Mouse (Mus musculus) liver, adult (tissue): Measurements from ENCODE around the gene Omg.

ENCODE experiments used
- GATA4 ChIP-seq: IDR thresholded peaks from 2 replicates; pipeline ENCODE4 v1.6.1; 2014; ENCODE audit warnings: mild to moderate bottlenecking, low read length; ENCODE audit not compliant: insufficient replicate concordance

Gene Omg

DNA sequence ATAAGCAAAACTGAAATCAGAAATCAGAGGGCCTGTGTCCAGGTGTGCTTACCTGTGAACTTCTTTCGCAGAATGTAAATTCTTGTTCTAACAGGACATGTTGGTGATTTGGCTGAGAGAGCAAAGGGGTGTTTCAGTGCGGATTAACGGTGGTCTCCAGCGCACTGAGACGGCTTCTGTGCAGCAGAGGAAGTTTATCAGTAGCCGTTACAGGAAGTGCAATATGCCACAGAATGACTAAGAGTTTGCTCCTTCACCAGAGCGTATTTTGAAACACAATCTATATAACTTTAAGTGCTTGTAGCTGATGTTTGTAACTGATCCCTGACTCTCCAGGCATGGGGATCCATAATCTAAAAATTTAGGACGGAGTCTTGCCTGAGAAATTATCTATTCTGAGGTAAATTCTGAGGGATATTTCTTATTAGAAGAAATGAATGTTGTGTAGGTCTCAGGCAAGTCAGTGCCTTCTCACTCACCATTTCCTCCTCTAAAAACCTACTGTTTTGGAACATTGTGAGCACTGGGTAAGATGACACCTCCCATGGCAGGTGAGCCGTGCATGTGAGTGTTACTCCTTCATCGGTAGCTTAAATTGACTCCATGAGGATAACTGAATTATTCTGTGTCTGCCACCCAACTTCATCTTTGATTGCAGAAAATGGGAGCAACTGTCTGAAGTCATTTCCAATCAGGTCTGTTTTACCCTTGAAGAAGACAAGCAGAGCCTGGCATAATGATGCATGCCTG lies 19.9 kb upstream of the Omg start, which contains the start of gene Evi2b:
Gene Evi2b (minus strand): TSS at position 203 of the 750 bp plus-strand sequence.
- TF ChIP-seq GATA4, result no peak

DNA sequence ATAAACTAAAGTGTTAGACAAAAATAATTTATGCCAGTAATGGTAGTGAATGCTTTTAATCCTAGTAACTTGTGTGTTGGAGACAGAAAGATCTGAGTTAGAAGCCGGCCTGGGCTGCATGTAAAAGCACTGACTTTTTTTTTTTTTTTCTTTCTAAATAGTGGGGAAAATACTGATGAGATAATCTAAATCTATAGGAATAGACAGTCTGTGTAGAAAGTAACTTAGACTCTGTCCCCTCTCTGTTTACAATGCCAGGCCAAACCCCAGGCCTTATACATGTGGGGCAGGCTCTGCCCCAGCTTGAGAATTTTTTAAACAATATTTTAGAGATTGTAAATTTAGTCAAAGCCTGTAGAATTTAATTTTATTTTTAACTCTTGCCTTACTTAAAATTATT lies 19.1 kb upstream of the Omg start:
- TF ChIP-seq GATA4, result no peak

DNA sequence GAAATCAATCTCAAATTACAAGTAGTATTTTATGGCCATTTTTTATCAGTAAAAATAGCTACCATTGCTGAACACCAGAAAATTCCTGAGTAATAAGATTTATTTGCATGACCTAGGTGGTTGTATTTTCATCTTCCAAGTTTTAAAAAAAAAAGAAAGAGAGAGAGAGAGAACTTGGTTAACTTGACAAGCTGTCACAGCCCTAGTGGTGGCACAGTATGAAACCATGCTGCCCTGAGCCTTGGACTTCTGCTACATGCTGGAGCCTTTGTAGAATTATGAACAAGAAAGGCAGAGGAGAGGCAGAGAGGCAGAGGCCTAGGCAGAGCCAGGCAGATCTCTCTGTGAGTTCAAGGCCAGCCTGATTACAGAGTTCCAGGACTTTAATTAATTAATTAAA lies 18.0 kb upstream of the Omg start:
- TF ChIP-seq GATA4, result no peak

DNA sequence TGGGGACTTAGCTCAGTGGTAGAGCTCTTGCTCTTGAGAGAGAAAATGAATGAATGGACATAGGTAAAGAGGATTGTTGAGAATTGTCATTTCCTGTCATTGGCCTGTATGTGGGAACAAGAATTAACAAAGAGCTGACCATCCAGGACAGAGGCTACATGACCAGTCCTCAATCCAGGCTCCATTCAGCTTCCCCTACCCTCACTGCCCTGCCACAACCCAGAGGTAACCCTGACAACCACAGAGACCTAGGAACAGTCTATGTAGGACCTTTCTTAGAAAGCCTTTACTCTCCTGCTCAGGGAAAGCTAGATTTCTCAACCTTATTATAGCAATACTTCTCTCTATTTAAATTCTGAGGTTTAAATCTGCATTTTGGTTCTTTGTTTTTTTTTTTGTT lies 16.9 kb upstream of the Omg start:
- TF ChIP-seq GATA4, result no peak

DNA sequence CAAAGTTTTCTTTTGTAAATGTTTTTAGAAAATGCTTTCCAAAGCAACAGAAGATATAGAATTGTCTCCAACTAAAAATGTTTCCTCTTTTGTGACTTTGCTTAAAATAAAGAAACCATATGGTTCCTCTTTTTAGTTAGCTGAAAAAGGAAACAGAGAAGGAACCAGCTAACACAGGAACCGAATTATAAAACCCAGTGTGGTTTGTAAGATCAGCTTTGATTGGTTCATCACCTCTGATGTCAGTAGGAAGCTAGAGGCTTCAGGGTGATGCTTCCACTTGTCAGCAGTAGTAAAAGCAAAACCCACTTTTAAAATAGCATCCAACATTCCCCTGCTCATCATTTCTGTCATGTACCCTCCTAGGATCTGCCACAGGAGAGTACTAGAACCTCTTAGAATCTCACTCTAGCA lies 16.0 kb upstream of the Omg start:
- no peak for TF ChIP-seq GATA4

DNA sequence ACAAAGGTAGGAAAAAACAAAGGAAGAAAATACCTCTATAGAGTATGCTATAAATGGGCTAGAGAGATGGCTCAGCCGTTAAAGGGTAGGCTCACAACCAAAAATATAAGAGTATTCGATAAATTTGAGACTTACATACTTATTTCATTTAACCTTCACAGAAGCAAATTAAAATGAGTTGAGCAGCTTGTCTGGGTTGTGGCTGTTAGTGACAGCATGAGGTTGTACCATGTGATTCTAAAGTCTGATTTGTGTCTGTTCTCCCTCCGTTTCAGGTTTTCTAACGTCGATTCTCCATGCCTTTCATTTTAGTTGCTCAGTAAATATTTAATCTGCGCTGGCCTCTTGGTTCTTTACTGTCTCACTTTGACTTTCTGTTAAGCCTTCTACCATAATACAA lies 15.4 kb upstream of the Omg start:
- TF ChIP-seq GATA4, result no peak

DNA sequence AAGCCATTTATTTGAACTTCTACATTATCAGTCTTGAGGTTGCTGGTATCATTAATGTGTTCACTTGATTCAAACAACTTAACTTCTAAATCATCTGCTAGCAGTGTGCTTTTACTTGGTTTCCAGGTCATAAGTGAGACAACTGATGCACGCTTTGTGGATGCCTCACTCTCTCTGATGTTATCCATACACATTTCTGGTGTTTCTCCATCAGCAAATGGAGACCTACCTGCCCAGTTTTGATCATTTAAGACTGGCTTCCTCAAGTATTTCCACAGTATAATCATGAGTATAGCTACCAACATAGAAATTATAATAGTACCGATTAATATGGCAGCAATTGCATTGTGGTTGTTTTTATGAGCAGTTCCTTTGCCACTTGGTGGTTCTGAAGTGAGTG lies 11.9 kb upstream of the Omg start:
- TF ChIP-seq GATA4, result no peak

DNA sequence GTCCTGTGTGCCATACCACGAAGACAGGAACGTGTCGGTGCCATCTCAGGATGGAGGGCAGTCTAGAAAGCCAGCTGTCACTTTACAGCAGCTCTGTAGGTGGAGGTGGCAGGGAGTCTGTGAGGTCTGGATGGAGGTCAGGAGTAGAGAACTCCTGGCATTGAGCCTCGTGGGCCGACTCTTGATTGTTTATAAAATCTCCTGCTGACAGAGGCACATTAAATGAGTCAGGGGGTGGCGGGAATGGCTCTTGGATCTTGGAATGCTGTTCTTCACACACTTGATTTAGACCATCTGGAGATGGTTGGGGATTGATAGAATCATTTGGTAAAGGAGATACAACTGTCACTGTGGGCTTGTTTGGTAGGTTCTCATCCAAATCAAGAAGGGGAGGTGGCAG lies 11.4 kb upstream of the Omg start:
- TF ChIP-seq GATA4, result no peak

DNA sequence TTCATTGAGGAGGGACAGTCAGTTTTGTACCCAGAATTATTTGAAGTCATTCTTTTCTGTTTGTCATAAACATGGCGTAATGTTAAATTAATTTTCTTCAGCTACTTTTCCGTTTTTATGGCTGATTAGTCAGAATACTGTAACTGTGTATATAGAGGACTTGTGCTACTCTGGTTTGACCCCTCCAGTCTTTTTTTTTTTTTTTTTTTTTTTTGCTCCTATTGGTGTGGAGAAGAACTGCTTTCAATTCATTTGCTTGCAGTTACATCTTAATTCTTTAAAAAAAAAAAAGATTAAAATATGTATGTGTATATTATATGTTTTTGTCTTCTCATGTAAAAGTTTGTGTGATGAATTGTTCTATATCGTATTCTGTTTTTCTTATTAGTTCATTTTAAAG lies 8.1 kb upstream of the Omg start:
- no peak for TF ChIP-seq GATA4

DNA sequence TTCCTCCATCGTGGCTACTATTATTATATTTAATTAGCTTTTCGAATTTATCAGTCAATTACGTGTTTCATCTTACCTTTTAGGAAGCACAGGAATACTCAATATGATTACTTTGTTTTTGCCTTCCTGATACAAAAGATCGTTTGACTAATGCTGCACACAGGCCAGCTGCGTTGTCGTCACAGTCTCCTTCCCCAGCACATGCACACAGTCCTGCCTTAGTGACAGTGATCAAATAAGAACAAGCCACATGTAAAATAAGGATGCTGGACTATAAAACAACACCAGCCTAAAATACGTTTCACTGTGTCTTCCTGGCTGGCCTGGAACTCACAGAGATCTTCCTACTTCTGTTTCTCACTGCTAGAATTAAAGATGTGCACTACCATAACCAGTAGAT lies 622 bp upstream of the Omg start:
- TF ChIP-seq GATA4, result no peak

DNA sequence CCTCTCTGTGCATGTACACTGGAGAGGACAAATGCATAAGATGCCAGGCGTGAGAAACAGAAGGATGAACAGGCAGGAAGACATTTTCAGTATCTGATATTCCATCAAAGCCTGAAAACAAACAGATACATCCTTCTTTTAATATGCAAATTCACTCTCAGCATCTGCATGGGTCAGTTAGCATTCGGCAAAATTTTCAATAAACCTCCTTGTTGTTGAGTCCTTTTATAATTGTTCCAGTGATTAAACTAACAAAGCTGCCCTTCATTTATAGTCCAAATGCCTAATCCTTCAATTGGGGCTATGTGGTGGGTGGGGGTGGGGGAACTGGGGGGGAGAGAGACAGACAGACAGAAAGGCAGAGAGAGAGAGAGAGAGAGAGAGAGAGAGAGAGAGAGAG lies 967 bp downstream of the Omg start:
- TF ChIP-seq GATA4, result no peak

DNA sequence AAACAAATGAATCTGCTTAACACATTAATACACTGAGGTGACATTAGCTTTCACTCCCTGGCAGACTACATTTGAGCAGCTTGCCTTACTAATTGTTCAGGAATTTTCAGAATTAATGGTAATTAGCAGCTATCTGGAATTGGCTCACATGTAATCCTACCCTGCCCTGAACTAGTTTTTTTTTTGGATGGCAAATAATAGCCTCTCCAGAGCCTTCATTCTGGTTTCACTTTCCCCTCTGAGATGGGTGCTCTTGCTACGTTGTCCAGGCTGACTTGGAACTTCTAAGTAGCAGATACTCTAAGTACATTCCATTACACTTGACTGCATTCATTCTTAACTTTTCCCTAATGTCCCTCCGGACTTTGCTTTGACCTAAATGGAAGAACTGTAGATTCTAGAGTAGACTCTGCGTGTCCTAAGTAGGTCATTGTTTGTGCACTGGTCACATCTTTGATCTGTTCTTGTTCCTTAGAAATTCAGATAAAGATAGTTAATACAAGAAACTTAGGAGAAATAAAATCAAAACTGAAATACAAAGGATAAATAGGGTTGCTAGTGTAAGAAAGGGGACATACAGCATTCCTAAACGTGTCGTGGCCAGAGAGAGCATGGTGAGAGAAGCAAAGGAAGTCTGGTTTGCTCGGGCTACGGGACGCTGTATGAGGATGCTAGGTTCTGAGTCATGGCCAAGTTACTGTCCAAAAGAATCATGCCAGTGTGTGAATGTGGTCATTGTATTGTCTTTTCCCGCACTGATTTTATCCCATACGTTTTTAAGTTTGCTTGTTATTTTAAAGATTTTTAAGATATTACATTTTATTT lies 8.7 kb downstream of the Omg start:
- TF ChIP-seq GATA4, result no peak

DNA sequence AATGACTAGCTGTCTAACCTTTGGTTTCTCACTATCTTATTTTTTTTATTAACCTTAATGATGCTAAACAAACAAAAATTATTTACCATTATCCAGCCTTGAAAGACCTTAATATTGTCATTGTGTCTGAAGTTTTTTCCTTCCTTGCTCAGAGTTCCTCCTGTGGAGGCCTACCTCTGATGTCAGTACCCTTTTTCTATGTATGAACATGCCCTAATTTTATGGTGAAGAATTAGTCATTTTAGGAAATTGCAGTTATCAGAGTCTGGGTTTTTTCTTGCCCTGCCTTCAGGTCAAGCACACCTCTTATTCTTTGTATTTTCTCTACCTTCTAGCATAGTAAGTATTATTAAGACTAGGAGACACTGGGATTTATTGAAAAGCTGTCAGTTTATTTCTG lies 19.2 kb downstream of the Omg start:
- TF ChIP-seq GATA4, result no peak

DNA sequence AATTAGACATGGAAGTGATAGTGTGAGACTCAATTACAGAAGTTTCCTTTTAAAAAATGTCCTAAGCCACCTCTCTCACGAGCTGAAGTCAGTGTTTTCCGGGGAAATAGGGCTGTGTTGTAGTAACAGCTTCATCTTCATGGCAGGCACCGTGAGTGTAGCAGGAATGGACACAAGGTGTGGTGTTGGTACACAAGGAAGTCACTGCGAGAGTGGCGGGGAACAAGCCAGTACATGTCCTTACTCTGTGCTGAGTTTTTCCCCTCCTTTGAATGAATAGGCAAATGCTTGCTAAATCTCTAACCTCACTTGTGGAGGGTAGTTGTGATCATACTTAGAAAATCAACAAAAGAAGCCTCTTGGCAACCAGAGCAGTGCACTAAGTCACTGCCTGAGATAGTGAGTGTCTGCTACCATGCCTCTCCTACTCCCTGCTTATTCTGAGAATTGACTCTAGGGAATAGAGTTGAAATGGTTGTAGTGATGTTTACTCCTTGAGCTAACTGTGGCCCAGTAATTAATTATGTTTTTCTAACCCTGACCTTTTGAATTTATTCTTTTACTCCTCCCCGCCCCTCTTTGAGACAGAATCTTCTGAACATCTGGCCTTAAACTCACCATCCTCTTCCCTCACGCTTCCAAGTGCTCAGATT lies 19.9 kb downstream of the Omg start:
- TF ChIP-seq GATA4, result no peak

DNA sequence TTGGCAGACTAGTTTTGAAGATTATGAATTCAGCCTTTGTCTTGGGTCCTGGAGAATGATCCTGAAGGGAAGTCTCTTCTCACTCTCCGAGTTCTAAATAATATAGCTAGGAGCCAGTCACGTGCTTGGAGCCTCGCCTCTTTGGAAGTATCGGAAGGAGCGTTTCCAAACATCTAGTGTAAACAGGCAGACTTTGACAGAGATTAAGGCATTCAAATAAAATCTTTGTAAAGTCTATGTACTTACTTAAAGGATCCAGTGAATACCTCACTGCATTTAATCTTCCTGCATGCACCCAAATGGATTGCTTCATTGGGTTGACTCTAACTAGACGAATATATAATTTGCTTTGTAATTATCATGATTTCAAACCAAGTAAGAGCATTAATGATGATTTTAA lies 20.5 kb downstream of the Omg start:
- no peak for TF ChIP-seq GATA4

DNA sequence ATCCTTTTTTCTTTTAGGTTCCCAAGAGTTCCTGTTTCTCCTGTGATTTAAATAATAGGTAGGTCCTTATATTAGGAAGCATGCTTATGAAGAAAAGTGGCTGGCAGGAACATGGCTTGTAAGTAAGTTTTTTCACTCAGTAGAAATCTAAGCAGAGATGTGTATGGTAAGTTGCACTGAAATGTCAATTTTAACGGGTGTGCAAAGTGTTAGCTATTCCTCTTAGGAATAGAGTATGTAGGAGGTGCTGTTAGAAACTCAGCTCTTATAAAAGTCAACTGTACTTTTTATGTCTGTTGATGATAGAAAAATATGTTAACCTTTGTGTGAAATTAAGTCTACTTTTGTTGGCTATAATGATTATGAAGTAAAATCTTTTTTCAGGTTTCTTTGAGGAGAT lies 35.8 kb downstream of the Omg start:
- TF ChIP-seq GATA4, result no peak
